ENCODE assay signal across 16 mouse cellular contexts in genomic region chr11:95835832-95836231, GRCm38 (mm10). TPM values are rescaled to one million over a fixed set of nuclear protein-coding genes. Genes with fewer than 3 reads are reported as not detected.
A peak's percentile ranks its signal among the peaks of the same experiment; 100 is the strongest.
DNase-seq lines count a peak whose midpoint lies in the region; ATAC-seq and TF ChIP-seq lines count a peak whose summit lies in the region.
"Had no signal": no experiment of that assay in that cellular context is flagged by ENCODE, and none has a peak within 500 bp of the region (broad histone marks: within the 10 kb centered on the region; RNA-seq: fewer than 3 reads in every experiment).

No protein-coding gene starts in this region.

- H3K9ac ChIP-seq in kidney, embryonic 15.5 days: no peak overlapping the region
- H3K9ac ChIP-seq in kidney, embryonic 14.5 days (ENCODE audit: low read depth, low read length): no peak overlapping the region
- peak overlapping the region; percentile 74 for H3K9ac ChIP-seq in MEL (ENCODE audit: control insufficient read depth, low read depth, low read length, poor library complexity, severe bottlenecking)
- peak overlapping the region; percentile 20; the same call in 1 of the 2 replicates for H3K9ac ChIP-seq in liver, embryonic 13.5 days
- H3K9ac ChIP-seq in forebrain, postnatal 0 days: no peak overlapping the region
- H3K9ac ChIP-seq: embryonic facial prominence, embryonic 15.5 days; forebrain, embryonic 13.5 days; hindbrain, embryonic 15.5 days; limb, embryonic 12.5 days had no signal

- no peak for TF ChIP-seq RAD21 in MEL (IDR thresholded peaks at IDR 0.05; ENCODE audit: low read depth, low read length)

- TF ChIP-seq EP300 in MEL (IDR thresholded peaks at IDR 0.05; ENCODE audit: low read depth in 1 of 2, low read length in 2 of 2): no peak

- 32% methylated on average over 6 of the region's 6 CpGs for WGBS in kidney, embryonic 15.5 days
- 35% methylated on average over 6 of the region's 6 CpGs for WGBS in kidney, embryonic 14.5 days
- WGBS in liver, embryonic 13.5 days (ENCODE audit: insufficient replicate concordance): 19% methylated on average over 6 of the region's 6 CpGs
- 44% methylated on average over 6 of the region's 6 CpGs for WGBS in forebrain, postnatal 0 days

- H3K4me3 ChIP-seq in gastrocnemius, adult 2 months: peak overlapping the region; percentile 68
- no peak overlapping the region for H3K4me3 ChIP-seq in kidney, embryonic 15.5 days (replicated peaks)
- no peak overlapping the region for H3K4me3 ChIP-seq in kidney, embryonic 14.5 days (ENCODE audit: low read length)
- H3K4me3 ChIP-seq in MEL (ENCODE audit: control insufficient read depth in 1 of 2, insufficient read depth in 1 of 2, low read depth in 2 of 2, low read length in 2 of 2): peak overlapping the region; percentile 16 to 37
- H3K4me3 ChIP-seq in liver, embryonic 13.5 days (replicated peaks): no peak overlapping the region
- no peak overlapping the region for H3K4me3 ChIP-seq in forebrain, postnatal 0 days (ENCODE audit: low read depth, low read length)
- H3K4me3 ChIP-seq: embryonic facial prominence, embryonic 15.5 days; forebrain, embryonic 13.5 days; hindbrain, embryonic 15.5 days; limb, embryonic 12.5 days had no signal

- no peak for DNase-seq in gastrocnemius, adult 2 months
- no peak for DNase-seq in gastrocnemius, postnatal 25 days
- DNase-seq in MEL (ENCODE audit: low read depth, low spot score) (no peak), MN1 (ENCODE audit: low spot score) (no peak)
- no peak for DNase-seq in liver, embryonic 13.5 days
- no peak for DNase-seq in forebrain, postnatal 0 days
- DNase-seq: adrenal gland, postnatal 25 days; cerebellum, adult 11 months; gastrocnemius, postnatal 10 days; right cerebral cortex, postnatal 14 days had no signal

- no peak for TF ChIP-seq CTCF in gastrocnemius, adult 2 months (IDR thresholded peaks at IDR 0.05)
- TF ChIP-seq CTCF in MEL (IDR thresholded peaks at IDR 0.05 in 2 of 3, conservative IDR thresholded peaks at IDR 0.05 in 1 of 3; ENCODE audit: control insufficient read depth in 1 of 3, insufficient read depth in 1 of 3, low read depth in 2 of 3, low read length in 3 of 3, poor library complexity in 1 of 3, severe bottlenecking in 1 of 3): no peak
- TF ChIP-seq CTCF in forebrain, postnatal 0 days (IDR thresholded peaks at IDR 0.05; ENCODE audit: low read depth): no peak

- H3K4me2 ChIP-seq in kidney, embryonic 15.5 days: 0 out of 2 replicates have a peak overlapping the region, but pooled peaks have one; percentile 1
- no peak overlapping the region for H3K4me2 ChIP-seq in kidney, embryonic 14.5 days (replicated peaks; ENCODE audit: low read depth, low read length)
- peak overlapping the region; percentile 62 for H3K4me2 ChIP-seq in liver, embryonic 13.5 days
- H3K4me2 ChIP-seq in forebrain, postnatal 0 days (ENCODE audit: low read depth): no peak overlapping the region
- H3K4me2 ChIP-seq: embryonic facial prominence, embryonic 15.5 days; forebrain, embryonic 13.5 days; hindbrain, embryonic 15.5 days; limb, embryonic 12.5 days had no signal

- TF ChIP-seq POLR2A in MEL (IDR thresholded peaks at IDR 0.05; ENCODE audit: control insufficient read depth in 1 of 2, insufficient read depth in 1 of 2, low read depth in 1 of 2, low read length in 2 of 2, poor library complexity in 1 of 2): no peak

- peak overlapping the region; percentile 80 for H3K27ac ChIP-seq in gastrocnemius, adult 2 months
- peak overlapping the region; percentile 10; the same call in 1 of the 2 replicates for H3K27ac ChIP-seq in kidney, embryonic 15.5 days
- H3K27ac ChIP-seq in kidney, embryonic 14.5 days (ENCODE audit: low read depth, low read length): no peak overlapping the region
- peak overlapping the region; percentile 97 for H3K27ac ChIP-seq in MEL (ENCODE audit: control insufficient read depth, low read depth, low read length)
- peak overlapping the region; percentile 71 for H3K27ac ChIP-seq in liver, embryonic 13.5 days
- H3K27ac ChIP-seq in forebrain, postnatal 0 days (ENCODE audit: low read depth, low read length): no peak overlapping the region
- H3K27ac ChIP-seq: embryonic facial prominence, embryonic 15.5 days; forebrain, embryonic 13.5 days; hindbrain, embryonic 15.5 days; limb, embryonic 12.5 days had no signal

- intact Hi-C loops in gastrocnemius, adult 2 months (cut with DNase I): no loop called here

- H3K9me3 ChIP-seq in kidney, embryonic 15.5 days (replicated peaks): no peaks in the 10 kb centered on the region
- no peaks in the 10 kb centered on the region for H3K9me3 ChIP-seq in kidney, embryonic 14.5 days (ENCODE audit: control insufficient read depth, low read length)
- no peaks in the 10 kb centered on the region for H3K9me3 ChIP-seq in MEL (replicated peaks; ENCODE audit: insufficient read depth, low read length)
- H3K9me3 ChIP-seq in liver, embryonic 13.5 days (replicated peaks): no peaks in the 10 kb centered on the region
- no peaks in the 10 kb centered on the region for H3K9me3 ChIP-seq in forebrain, postnatal 0 days (ENCODE audit: low read length)
- H3K9me3 ChIP-seq: embryonic facial prominence, embryonic 15.5 days; forebrain, embryonic 13.5 days; hindbrain, embryonic 15.5 days; limb, embryonic 12.5 days had no signal

- peaks cover 70% of the 10 kb centered on the region for H3K4me1 ChIP-seq in kidney, embryonic 15.5 days
- peaks cover 32% of the 10 kb centered on the region for H3K4me1 ChIP-seq in kidney, embryonic 14.5 days (ENCODE audit: control insufficient read depth, insufficient read depth, low read length)
- peaks cover 16 to 49% of the 10 kb centered on the region in 2 experiments for H3K4me1 ChIP-seq in MEL (ENCODE audit: control insufficient read depth in 1 of 2, insufficient read depth in 2 of 2, low read length in 2 of 2)
- peaks cover 80% of the 10 kb centered on the region for H3K4me1 ChIP-seq in liver, embryonic 13.5 days (replicated peaks)
- peaks cover 7% of the 10 kb centered on the region for H3K4me1 ChIP-seq in forebrain, postnatal 0 days (ENCODE audit: insufficient read depth)

- no peaks in the 10 kb centered on the region; the same call in 1 of the 2 replicates for H3K79me2 ChIP-seq in MEL (ENCODE audit: control insufficient read depth, insufficient read depth, low read length, poor library complexity)

- ATAC-seq in kidney, embryonic 15.5 days (replicated peaks; ENCODE audit: low FRiP score): no peak
- ATAC-seq in kidney, embryonic 14.5 days (ENCODE audit: low FRiP score, low TSS enrichment): no peak
- ATAC-seq in liver, embryonic 13.5 days (ENCODE audit: low read depth): no peak
- no peak for ATAC-seq in forebrain, postnatal 0 days
- ATAC-seq: forebrain, embryonic 13.5 days had no signal

- H3K36me3 ChIP-seq in kidney, embryonic 15.5 days: no peaks in the 10 kb centered on the region
- no peaks in the 10 kb centered on the region for H3K36me3 ChIP-seq in kidney, embryonic 14.5 days (ENCODE audit: control insufficient read depth, insufficient read depth, low read length)
- H3K36me3 ChIP-seq in MEL (ENCODE audit: control insufficient read depth in 1 of 2, insufficient read depth in 2 of 2, low read length in 2 of 2): peaks cover 0 to 25% of the 10 kb centered on the region in 2 experiments; a peak in 2 of 4 replicates
- H3K36me3 ChIP-seq in liver, embryonic 13.5 days: peaks cover 8% of the 10 kb centered on the region
- no peaks in the 10 kb centered on the region for H3K36me3 ChIP-seq in forebrain, postnatal 0 days (ENCODE audit: insufficient read depth)
- H3K36me3 ChIP-seq: embryonic facial prominence, embryonic 15.5 days; hindbrain, embryonic 15.5 days; limb, embryonic 12.5 days had no signal

- H3K27me3 ChIP-seq in kidney, embryonic 15.5 days: peaks cover 70% of the 10 kb centered on the region
- H3K27me3 ChIP-seq in kidney, embryonic 14.5 days (ENCODE audit: control insufficient read depth, insufficient read depth, low read length): peaks cover 49% of the 10 kb centered on the region
- H3K27me3 ChIP-seq in MEL (ENCODE audit: control insufficient read depth in 1 of 2, insufficient read depth in 2 of 2, low read length in 2 of 2): no peaks in the 10 kb centered on the region
- peaks cover 56% of the 10 kb centered on the region for H3K27me3 ChIP-seq in liver, embryonic 13.5 days
- peaks cover 48% of the 10 kb centered on the region for H3K27me3 ChIP-seq in forebrain, postnatal 0 days (ENCODE audit: insufficient read depth, low read length)

RNA-seq across cellular contexts. Expression of gene Gngt2, which starts 1.2 kb away (rescaled TPM):
- 1 to 10 TPM; 2.6 to 7.6 TPM for total RNA-seq in gastrocnemius, adult 2 months (2021)
- 1 to 10 TPM; 5.2 to 6.1 TPM for total RNA-seq in gastrocnemius, postnatal 25 days (2021)
- 22.8 and 23.7 TPM in 2 replicates for polyA plus RNA-seq in kidney, embryonic 15.5 days (2015; fragmentation: Nextera tagmentation; extraction: Ambion mirVana)
- polyA plus RNA-seq in kidney, embryonic 14.5 days (2014; fragmentation: Nextera tagmentation; extraction: Ambion mirVana): 19.5 and 26.0 TPM in 2 replicates
- 23.5 and 24.0 TPM in 2 replicates for total RNA-seq in MEL (2012; rRNA removed)
- 10 to 100 TPM in 1 of 2 experiments, not detected in 1; 25.9 TPM for polyA plus RNA-seq in MEL (2012; ENCODE audit: insufficient read depth in 1 of 2, insufficient read length in 2 of 2, low read depth in 1 of 2, low replicate concordance in 2 of 2, missing spikeins in 1 of 2)
- 13.8 and 15.3 TPM in 2 replicates for polyA plus RNA-seq in liver, embryonic 13.5 days (2015; fragmentation: Nextera tagmentation; extraction: Ambion mirVana)
- total RNA-seq in forebrain, postnatal 0 days (2014; rRNA removed): 1.0 and 1.6 TPM in 2 replicates
- 1.9 and 2.9 TPM in 2 replicates for polyA plus RNA-seq in forebrain, postnatal 0 days (2015; fragmentation: Nextera tagmentation; extraction: Ambion mirVana)

RNA-seq across cellular contexts. Expression of gene Abi3, which starts 6.4 kb away (rescaled TPM):
- total RNA-seq in gastrocnemius, adult 2 months (2021): 1 to 10 TPM; 2.2 to 3.0 TPM
- total RNA-seq in gastrocnemius, postnatal 25 days (2021): 1 to 10 TPM; 2.2 to 3.2 TPM
- 10.1 and 11.4 TPM in 2 replicates for polyA plus RNA-seq in kidney, embryonic 15.5 days (2015; fragmentation: Nextera tagmentation; extraction: Ambion mirVana)
- 3.9 and 9.8 TPM in 2 replicates for polyA plus RNA-seq in kidney, embryonic 14.5 days (2014; fragmentation: Nextera tagmentation; extraction: Ambion mirVana)
- total RNA-seq in MEL (2012; rRNA removed): 3.2 and 3.3 TPM in 2 replicates
- polyA plus RNA-seq in MEL (2012; ENCODE audit: insufficient read depth in 1 of 2, insufficient read length in 2 of 2, low read depth in 1 of 2, low replicate concordance in 2 of 2, missing spikeins in 1 of 2): 10 to 100 TPM in 1 of 2 experiments, not detected in 1; 15.4 TPM
- 5.8 and 6.3 TPM in 2 replicates for polyA plus RNA-seq in liver, embryonic 13.5 days (2015; fragmentation: Nextera tagmentation; extraction: Ambion mirVana)
- total RNA-seq in forebrain, postnatal 0 days (2014; rRNA removed): 0.19 and 0.62 TPM in 2 replicates
- 1.4 and 1.5 TPM in 2 replicates for polyA plus RNA-seq in forebrain, postnatal 0 days (2015; fragmentation: Nextera tagmentation; extraction: Ambion mirVana)

RNA-seq across cellular contexts. Expression of gene Phospho1, which starts 11.5 kb away (rescaled TPM):
- total RNA-seq in gastrocnemius, adult 2 months (2021): 100 to 1,000 TPM; 274 to 394 TPM
- total RNA-seq in gastrocnemius, postnatal 25 days (2021): 100 to 1,000 TPM; 288 to 335 TPM
- 2.0 TPM in 1 of 2 replicates, not detected in the other for polyA plus RNA-seq in kidney, embryonic 15.5 days (2015; fragmentation: Nextera tagmentation; extraction: Ambion mirVana)
- not detected in 2 replicates for polyA plus RNA-seq in kidney, embryonic 14.5 days (2014; fragmentation: Nextera tagmentation; extraction: Ambion mirVana)
- 15.4 and 17.7 TPM in 2 replicates for total RNA-seq in MEL (2012; rRNA removed)
- polyA plus RNA-seq in MEL (2012; ENCODE audit: insufficient read depth in 1 of 2, insufficient read length in 2 of 2, low read depth in 1 of 2, low replicate concordance in 2 of 2, missing spikeins in 1 of 2): 10 to 100 TPM in 1 of 2 experiments, not detected in 1; 76.0 TPM
- polyA plus RNA-seq in liver, embryonic 13.5 days (2015; fragmentation: Nextera tagmentation; extraction: Ambion mirVana): 5.2 and 6.2 TPM in 2 replicates
- total RNA-seq in forebrain, postnatal 0 days (2014; rRNA removed): 0.90 and 2.7 TPM in 2 replicates
- polyA plus RNA-seq in forebrain, postnatal 0 days (2015; fragmentation: Nextera tagmentation; extraction: Ambion mirVana): not detected in 2 replicates
- polyA plus RNA-seq: forebrain, embryonic 13.5 days; limb, embryonic 12.5 days had no signal

Comparison
In these comparisons a context has a peak if more than half of its experiments do, and no peak if none do; other contexts are left out.
1. H3K27ac ChIP-seq: peak in gastrocnemius, adult 2 months (single experiment), kidney, embryonic 15.5 days (single experiment), MEL (single experiment) and liver, embryonic 13.5 days (single experiment); none in kidney, embryonic 14.5 days (single experiment) and forebrain, postnatal 0 days (single experiment).
2. H3K4me2 ChIP-seq: peak in kidney, embryonic 15.5 days (single experiment) and liver, embryonic 13.5 days (single experiment); none in kidney, embryonic 14.5 days (single experiment) and forebrain, postnatal 0 days (single experiment).
3. H3K4me3 ChIP-seq: peak in gastrocnemius, adult 2 months (single experiment) and MEL (2 of 2); none in kidney, embryonic 15.5 days (single experiment), kidney, embryonic 14.5 days (single experiment), liver, embryonic 13.5 days (single experiment) and forebrain, postnatal 0 days (single experiment).
4. H3K9ac ChIP-seq: peak in MEL (single experiment) and liver, embryonic 13.5 days (single experiment); none in kidney, embryonic 15.5 days (single experiment), kidney, embryonic 14.5 days (single experiment) and forebrain, postnatal 0 days (single experiment).